Mouse (Mus musculus) heart, postnatal 25 days (tissue): ENCODE measurements around the gene Dph1. TPM values are rescaled to one million over a fixed set of nuclear protein-coding genes. Genes with fewer than 3 reads are reported as not detected.

Experiments used
- DNase-seq: peaks from one replicate; pipeline ENCODE4 v3.0.0; 2022; ENCODE audit warnings: low spot score
- intact Hi-C: fragments of 180-260 bp; cut with DNase I; formaldehyde crosslinking; loops from one replicate; pipeline ENCODE4 v1.15.1; 2025
- microRNA-seq: library from miRNA; unstranded; fragments of <30 nt; microRNA quantifications from one replicate; pipeline ENCODE4 v1.2.0, GENCODE M21; 2022
- total RNA-seq, 2 experiments: library from RNA; stranded (reverse); gene quantifications; 2 replicates each; pipeline ENCODE4 v1.2.3; 2021

Dph1 gene
- total RNA-seq, 2 experiments from 2014 or later, result 7.4 to 9.0 TPM

- intact Hi-C loops, result no loop called here
Observed at GRCm38 (mm10) chr11:75145841-75146240, 45.2 kb downstream of the Dph1 start.

GRCm38 (mm10) chr11:75142749-75143148, 48.3 kb downstream of the Dph1 start:
- intact Hi-C loops, result no loop called here
- no peak for DNase-seq

More at GRCm38 (mm10) chr11:75145841-75146240, 45.2 kb downstream of the Dph1 start:
- DNase-seq, result no peak

GRCm38 (mm10) chr11:75141913-75142312, 49.1 kb downstream of the Dph1 start:
- intact Hi-C loops, result no loop called here
- no peak for DNase-seq

GRCm38 (mm10) chr11:75141038-75141437, 50.0 kb downstream of the Dph1 start:
- DNase-seq, result no peak
- intact Hi-C loops, result no loop called here

GRCm38 (mm10) chr11:75140431-75140830, 50.6 kb downstream of the Dph1 start:
- no peak for DNase-seq
- intact Hi-C loops, result no loop called here

GRCm38 (mm10) chr11:75139122-75139963, 51.7 kb downstream of the Dph1 start:
- intact Hi-C loops, result no loop called here
- DNase-seq, result peak; percentile 80

- no peak for DNase-seq
- intact Hi-C loops, result no loop called here
Observed at GRCm38 (mm10) chr11:75136666-75137398, 54.2 kb downstream of the Dph1 start.

GRCm38 (mm10) chr11:75135358-75135757, 55.7 kb downstream of the Dph1 start:
- no peak for DNase-seq
- intact Hi-C loops, result loop anchor here (2.0 kb wide), 1 partner anchor 29 kb away; no protein-coding TSS in a partner anchor

- intact Hi-C loops, result loop anchor here (2.0 kb wide), 1 partner anchor 30 kb away; no protein-coding TSS in a partner anchor
- DNase-seq, result no peak
Observed at GRCm38 (mm10) chr11:75134485-75135068, 56.5 kb downstream of the Dph1 start.

GRCm38 (mm10) chr11:75133951-75134350, 57.1 kb downstream of the Dph1 start:
- no peak for DNase-seq
- intact Hi-C loops, result loop anchor here (2.0 kb wide), 1 partner anchor 31 kb away; no protein-coding TSS in a partner anchor

- intact Hi-C loops, result no loop called here
Observed at GRCm38 (mm10) chr11:75133391-75133790, 57.6 kb downstream of the Dph1 start.

GRCm38 (mm10) chr11:75132278-75132677, 58.8 kb downstream of the Dph1 start:
- DNase-seq, result no peak
- intact Hi-C loops, result no loop called here

More at GRCm38 (mm10) chr11:75133391-75133790, 57.6 kb downstream of the Dph1 start:
- DNase-seq, result no peak

GRCm38 (mm10) chr11:75131300-75131699, 59.7 kb downstream of the Dph1 start:
- no peak for DNase-seq
- intact Hi-C loops, result no loop called here

- intact Hi-C loops, result loop anchor here (5.0 kb wide), 1 partner anchor 37 kb away; no protein-coding TSS in a partner anchor
Observed at GRCm38 (mm10) chr11:75129481-75129880, 61.6 kb downstream of the Dph1 start.

More at GRCm38 (mm10) chr11:75129481-75129880, 61.6 kb downstream of the Dph1 start:
- no peak for DNase-seq

Small RNA genes within 50 kb of the gene (microRNA-seq; reads per million reads assigned to microRNA genes)
- gene Mir132 (1,294 reads per million, percentile 81 among the genes with 10 or more reads in this experiment), gene Mir212 (24.4 reads per million, percentile 39 among the genes with 10 or more reads in this experiment)

Other genes with a start within 250 kb of the Dph1 start
- gene Hic1, start 21.7 kb downstream of the Dph1 start, total RNA-seq, result 10 to 100 TPM; 15.3 to 19.2 TPM
- 1 to 10 TPM; 6.0 to 6.1 TPM for gene Ovca2, start 12.4 kb downstream of the Dph1 start, total RNA-seq
- gene Rtn4rl1, start 2.5 kb upstream of the Dph1 start, total RNA-seq, result 1 to 10 TPM; 9.7 to 9.8 TPM
- gene Rpa1, start 157.1 kb upstream of the Dph1 start, total RNA-seq, result 10 to 100 TPM; 58.0 to 63.5 TPM
- gene Smyd4, start 157.2 kb upstream of the Dph1 start, total RNA-seq, result 1 to 10 TPM; 4.3 to 4.6 TPM
- gene Serpinf1, start 231.5 kb upstream of the Dph1 start, total RNA-seq, result 10 to 100 TPM; 26.3 to 26.9 TPM
- gene Serpinf2, start 248.3 kb upstream of the Dph1 start, total RNA-seq, result not detected